In the genomic region with DNA sequence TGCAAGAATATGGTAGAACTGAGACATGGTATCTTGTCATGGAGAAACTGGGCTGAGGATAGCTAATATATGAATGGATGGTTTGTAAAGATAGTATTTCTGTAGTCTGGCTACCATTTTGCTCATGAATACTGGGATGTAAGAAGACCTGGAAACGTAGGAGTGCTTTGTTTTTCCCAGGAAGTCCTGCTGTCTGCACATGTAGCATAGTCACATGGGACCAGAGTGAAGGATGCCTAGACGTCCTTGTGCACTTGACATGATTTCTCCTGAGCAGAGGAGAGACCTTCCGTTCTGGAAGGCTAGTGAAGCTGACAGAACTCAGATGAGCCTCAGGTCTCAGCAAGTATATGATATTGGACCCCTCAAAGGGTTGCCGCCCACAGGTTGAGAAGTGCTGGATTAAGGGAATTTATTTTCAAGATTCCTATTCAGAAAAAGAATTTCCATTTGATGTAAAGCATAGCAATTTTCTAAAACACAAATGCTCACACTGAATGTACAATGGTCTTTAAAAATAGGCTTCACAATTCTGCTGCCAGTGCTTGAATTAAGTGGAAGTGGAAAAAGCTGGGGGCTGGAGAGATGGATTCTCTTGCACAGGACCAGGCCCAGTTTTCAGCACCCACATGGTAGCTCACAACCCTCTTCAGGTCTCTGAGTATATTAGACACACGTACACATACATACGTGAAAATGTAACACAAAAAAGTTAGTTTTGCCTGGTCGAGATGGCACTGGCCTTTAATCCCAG, we compare ENCODE assay signal across 26 mouse cellular contexts. TPM values are rescaled to one million over a fixed set of nuclear protein-coding genes. Genes with fewer than 3 reads are reported as not detected.
DNase-seq lines count a peak whose midpoint lies in the region; ATAC-seq and TF ChIP-seq lines count a peak whose summit lies in the region.
"Had no signal": no experiment of that assay in that cellular context is flagged by ENCODE, and none has a peak within 500 bp of the region (broad histone marks: within the 10 kb centered on the region; RNA-seq: fewer than 3 reads in every experiment).

No protein-coding gene starts in this region.

- H3K9me3 ChIP-seq in kidney, embryonic 15.5 days (replicated peaks) = no peaks in the 10 kb centered on the region
- H3K9me3 ChIP-seq in kidney, embryonic 16.5 days (ENCODE audit: low read length) = no peaks in the 10 kb centered on the region
- H3K9me3 ChIP-seq in liver, embryonic 13.5 days (replicated peaks) = no peaks in the 10 kb centered on the region
- H3K9me3 ChIP-seq in liver, postnatal 0 days (ENCODE audit: low read length) = no peaks in the 10 kb centered on the region
- H3K9me3 ChIP-seq in MEL (replicated peaks; ENCODE audit: insufficient read depth, low read length) = no peaks in the 10 kb centered on the region
- H3K9me3 ChIP-seq in midbrain, embryonic 10.5 days (replicated peaks) = no peaks in the 10 kb centered on the region
- H3K9me3 ChIP-seq: embryonic facial prominence, embryonic 12.5 days; embryonic facial prominence, embryonic 15.5 days; G1E; heart, embryonic 10.5 days; hindbrain, embryonic 12.5 days; hindbrain, embryonic 15.5 days had no signal

- TF ChIP-seq POLR2A in MEL (IDR thresholded peaks at IDR 0.05; ENCODE audit: control insufficient read depth in 1 of 2, insufficient read depth in 1 of 2, low read depth in 1 of 2, low read length in 2 of 2, poor library complexity in 1 of 2) = peak in 1 of 2 experiments; percentile 15; a peak in 1 of 4 replicates

- H3K4me3 ChIP-seq in kidney, embryonic 15.5 days (replicated peaks) = no peak overlapping the region
- H3K4me3 ChIP-seq in kidney, embryonic 16.5 days (ENCODE audit: low read length) = no peak overlapping the region
- H3K4me3 ChIP-seq in liver, embryonic 13.5 days (replicated peaks) = no peak overlapping the region
- no peak overlapping the region for H3K4me3 ChIP-seq in liver, postnatal 0 days (ENCODE audit: low read depth, low read length)
- no peak overlapping the region for H3K4me3 ChIP-seq in MEL (ENCODE audit: control insufficient read depth in 1 of 2, insufficient read depth in 1 of 2, low read depth in 2 of 2, low read length in 2 of 2)
- H3K4me3 ChIP-seq in midbrain, embryonic 10.5 days = no peak overlapping the region
- H3K4me3 ChIP-seq: embryonic facial prominence, embryonic 12.5 days; embryonic facial prominence, embryonic 15.5 days; heart, adult 2 months; heart, embryonic 10.5 days; hindbrain, embryonic 12.5 days; hindbrain, embryonic 15.5 days had no signal

- no peaks in the 10 kb centered on the region for H3K27me3 ChIP-seq in kidney, embryonic 15.5 days
- no peaks in the 10 kb centered on the region for H3K27me3 ChIP-seq in kidney, embryonic 16.5 days (ENCODE audit: insufficient read depth, low read length)
- 0 out of 2 replicates have a peak, but pooled peaks cover 1% of the 10 kb centered on the region for H3K27me3 ChIP-seq in liver, embryonic 13.5 days
- no peaks in the 10 kb centered on the region for H3K27me3 ChIP-seq in liver, postnatal 0 days (ENCODE audit: insufficient read depth, low read length)
- no peaks in the 10 kb centered on the region for H3K27me3 ChIP-seq in MEL (ENCODE audit: control insufficient read depth in 1 of 2, insufficient read depth in 2 of 2, low read length in 2 of 2)
- no peaks in the 10 kb centered on the region for H3K27me3 ChIP-seq in midbrain, embryonic 10.5 days (ENCODE audit: low read depth, poor library complexity, severe bottlenecking)
- H3K27me3 ChIP-seq: embryonic facial prominence, embryonic 12.5 days; embryonic facial prominence, embryonic 15.5 days; hindbrain, embryonic 12.5 days; hindbrain, embryonic 15.5 days had no signal

- peaks cover 16% of the 10 kb centered on the region for H3K79me2 ChIP-seq in MEL (ENCODE audit: control insufficient read depth, insufficient read depth, low read length, poor library complexity)

- H3K27ac ChIP-seq in kidney, embryonic 15.5 days = 0 out of 2 replicates have a peak overlapping the region, but pooled peaks have one; percentile 22
- H3K27ac ChIP-seq in kidney, embryonic 16.5 days (ENCODE audit: low read length) = no peak overlapping the region
- H3K27ac ChIP-seq in liver, embryonic 13.5 days = 0 out of 2 replicates have a peak overlapping the region, but pooled peaks have one; percentile 8
- H3K27ac ChIP-seq in liver, postnatal 0 days (ENCODE audit: low read depth) = no peak overlapping the region
- H3K27ac ChIP-seq in MEL (ENCODE audit: control insufficient read depth, low read depth, low read length) = no peak overlapping the region
- H3K27ac ChIP-seq in midbrain, embryonic 10.5 days (replicated peaks) = no peak overlapping the region
- H3K27ac ChIP-seq: embryonic facial prominence, embryonic 12.5 days; embryonic facial prominence, embryonic 15.5 days; heart, adult 2 months; heart, embryonic 10.5 days; hindbrain, embryonic 12.5 days; hindbrain, embryonic 15.5 days had no signal

- TF ChIP-seq RAD21 in MEL (IDR thresholded peaks at IDR 0.05; ENCODE audit: low read depth, low read length) = no peak

- ATAC-seq in kidney, embryonic 15.5 days (replicated peaks; ENCODE audit: low FRiP score) = no peak
- ATAC-seq in kidney, embryonic 16.5 days (ENCODE audit: low FRiP score, low TSS enrichment) = no peak
- no peak for ATAC-seq in liver, embryonic 13.5 days (ENCODE audit: low read depth)
- no peak for ATAC-seq in liver, postnatal 0 days
- ATAC-seq: activated CD4-positive, CD25-positive, alpha-beta regulatory T cell, adult 4 months; CD4-positive, CD25-positive, alpha-beta regulatory T cell, adult 4 months; forebrain, embryonic 14.5 days; forebrain, postnatal 0 days had no signal

- no peak for DNase-seq in liver, embryonic 13.5 days
- DNase-seq in liver, postnatal 0 days = no peak
- DNase-seq in MEL (ENCODE audit: low read depth, low spot score) = peak; percentile 61
- no peak for DNase-seq in midbrain, embryonic 10.5 days (ENCODE audit: low spot score)
- DNase-seq in right cerebral cortex, postnatal 4 days = no peak
- DNase-seq: adrenal gland, postnatal 10 days; adrenal gland, postnatal 36 days; cerebellum, adult 18-20 months; cerebellum, adult 9-10 months; cerebellum, postnatal 14 days; forebrain, postnatal 0 days; gastrocnemius, postnatal 10 days; gastrocnemius, postnatal 36 days; heart, adult 2 months had no signal

- no peak overlapping the region for H3K4me2 ChIP-seq in kidney, embryonic 15.5 days
- H3K4me2 ChIP-seq in kidney, embryonic 16.5 days (replicated peaks; ENCODE audit: low read depth, low read length) = no peak overlapping the region
- H3K4me2 ChIP-seq in liver, embryonic 13.5 days = no peak overlapping the region
- H3K4me2 ChIP-seq in liver, postnatal 0 days (ENCODE audit: low read depth, low read length) = no peak overlapping the region
- H3K4me2 ChIP-seq: embryonic facial prominence, embryonic 12.5 days; embryonic facial prominence, embryonic 15.5 days; hindbrain, embryonic 12.5 days; hindbrain, embryonic 15.5 days had no signal

- peaks cover 30% of the 10 kb centered on the region for H3K4me1 ChIP-seq in kidney, embryonic 15.5 days
- H3K4me1 ChIP-seq in kidney, embryonic 16.5 days (ENCODE audit: insufficient read depth, low read length) = peaks cover 21% of the 10 kb centered on the region
- H3K4me1 ChIP-seq in liver, embryonic 13.5 days (replicated peaks) = peaks cover 34% of the 10 kb centered on the region
- peaks cover 14% of the 10 kb centered on the region for H3K4me1 ChIP-seq in liver, postnatal 0 days (ENCODE audit: insufficient read depth)
- peaks cover 0 to 9% of the 10 kb centered on the region in 2 experiments; a peak in 2 of 4 replicates for H3K4me1 ChIP-seq in MEL (ENCODE audit: control insufficient read depth in 1 of 2, insufficient read depth in 2 of 2, low read length in 2 of 2)
- H3K4me1 ChIP-seq in midbrain, embryonic 10.5 days = peaks cover 11% of the 10 kb centered on the region

- H3K36me3 ChIP-seq in kidney, embryonic 15.5 days = peaks cover 53% of the 10 kb centered on the region
- peaks cover 39% of the 10 kb centered on the region for H3K36me3 ChIP-seq in kidney, embryonic 16.5 days (ENCODE audit: insufficient read depth, low read length)
- H3K36me3 ChIP-seq in liver, embryonic 13.5 days = peaks cover 53% of the 10 kb centered on the region
- H3K36me3 ChIP-seq in liver, postnatal 0 days (replicated peaks; ENCODE audit: insufficient read depth, low read length) = peaks cover 46% of the 10 kb centered on the region
- peaks cover 12 to 22% of the 10 kb centered on the region in 2 experiments for H3K36me3 ChIP-seq in MEL (ENCODE audit: control insufficient read depth in 1 of 2, insufficient read depth in 2 of 2, low read length in 2 of 2)
- peaks cover 61% of the 10 kb centered on the region for H3K36me3 ChIP-seq in midbrain, embryonic 10.5 days

- WGBS in kidney, embryonic 15.5 days = 63% methylated on average over 7 of the region's 7 CpGs
- 64% methylated on average over 7 of the region's 7 CpGs for WGBS in kidney, embryonic 16.5 days
- whole genome bisulfite sequencing in liver, embryonic 13.5 days (ENCODE audit: insufficient replicate concordance) = 67% methylated on average over 7 of the region's 7 CpGs
- 68% methylated on average over 7 of the region's 7 CpGs for WGBS in liver, postnatal 0 days (ENCODE audit: insufficient replicate concordance)
- WGBS in midbrain, embryonic 10.5 days = 74% methylated on average over 7 of the region's 7 CpGs

- H3K9ac ChIP-seq in kidney, embryonic 15.5 days = no peak overlapping the region; the same call in 1 of the 2 replicates
- H3K9ac ChIP-seq in kidney, embryonic 16.5 days (replicated peaks; ENCODE audit: low read length) = no peak overlapping the region
- H3K9ac ChIP-seq in liver, embryonic 13.5 days = no peak overlapping the region
- no peak overlapping the region for H3K9ac ChIP-seq in liver, postnatal 0 days (replicated peaks)
- H3K9ac ChIP-seq in MEL (ENCODE audit: control insufficient read depth, low read depth, low read length, poor library complexity, severe bottlenecking) = no peak overlapping the region
- H3K9ac ChIP-seq: embryonic facial prominence, embryonic 12.5 days; embryonic facial prominence, embryonic 15.5 days; forebrain, postnatal 0 days; hindbrain, embryonic 12.5 days; hindbrain, embryonic 15.5 days had no signal

- TF ChIP-seq EP300 in liver, postnatal 0 days (IDR thresholded peaks at IDR 0.05; ENCODE audit: low read depth) = no peak
- TF ChIP-seq EP300 in MEL (IDR thresholded peaks at IDR 0.05; ENCODE audit: low read depth in 1 of 2, low read length in 2 of 2) = no peak

- TF ChIP-seq CTCF in liver, postnatal 0 days (IDR thresholded peaks at IDR 0.05; ENCODE audit: low read depth) = no peak
- no peak for TF ChIP-seq CTCF in MEL (IDR thresholded peaks at IDR 0.05 in 2 of 3, conservative IDR thresholded peaks at IDR 0.05 in 1 of 3; ENCODE audit: control insufficient read depth in 1 of 3, insufficient read depth in 1 of 3, low read depth in 2 of 3, low read length in 3 of 3, poor library complexity in 1 of 3, severe bottlenecking in 1 of 3)

RNA-seq across cellular contexts. Expression of a gene that starts 5.5 kb away (rescaled TPM):
- polyA plus RNA-seq in kidney, embryonic 15.5 days (2015; fragmentation: Nextera tagmentation; extraction: Ambion mirVana) = 549 and 599 TPM in 2 replicates
- 457 and 459 TPM in 2 replicates for polyA plus RNA-seq in kidney, embryonic 16.5 days (2015; fragmentation: Nextera tagmentation; extraction: Ambion mirVana)
- 460 and 482 TPM in 2 replicates for polyA plus RNA-seq in liver, embryonic 13.5 days (2015; fragmentation: Nextera tagmentation; extraction: Ambion mirVana)
- 281 and 298 TPM in 2 replicates for polyA plus RNA-seq in liver, postnatal 0 days (2015; fragmentation: Nextera tagmentation; extraction: Ambion mirVana)
- total RNA-seq in MEL (2012; rRNA removed) = 468 and 508 TPM in 2 replicates
- 10 to 100 TPM in 1 of 2 experiments, not detected in 1; 70.7 TPM for polyA plus RNA-seq in MEL (2012; ENCODE audit: insufficient read depth in 1 of 2, insufficient read length in 2 of 2, low read depth in 1 of 2, low replicate concordance in 2 of 2, missing spikeins in 1 of 2)
- 451 and 536 TPM in 2 replicates for polyA plus RNA-seq in midbrain, embryonic 10.5 days (2016; fragmentation: Nextera tagmentation; extraction: Ambion mirVana)

RNA-seq across cellular contexts. Expression of a gene that starts 6.7 kb away (rescaled TPM):
- 78.6 and 87.4 TPM in 2 replicates for polyA plus RNA-seq in kidney, embryonic 15.5 days (2015; fragmentation: Nextera tagmentation; extraction: Ambion mirVana)
- 90.6 and 100 TPM in 2 replicates for polyA plus RNA-seq in kidney, embryonic 16.5 days (2015; fragmentation: Nextera tagmentation; extraction: Ambion mirVana)
- polyA plus RNA-seq in liver, embryonic 13.5 days (2015; fragmentation: Nextera tagmentation; extraction: Ambion mirVana) = 2.9 and 3.1 TPM in 2 replicates
- 3.0 and 3.1 TPM in 2 replicates for polyA plus RNA-seq in liver, postnatal 0 days (2015; fragmentation: Nextera tagmentation; extraction: Ambion mirVana)
- 1.1 and 1.7 TPM in 2 replicates for total RNA-seq in MEL (2012; rRNA removed)
- polyA plus RNA-seq in MEL (2012; ENCODE audit: insufficient read depth in 1 of 2, insufficient read length in 2 of 2, low read depth in 1 of 2, low replicate concordance in 2 of 2, missing spikeins in 1 of 2) = 1 to 10 TPM in 1 of 2 experiments, not detected in 1; 2.3 TPM
- polyA plus RNA-seq in midbrain, embryonic 10.5 days (2016; fragmentation: Nextera tagmentation; extraction: Ambion mirVana) = 30.1 and 37.2 TPM in 2 replicates
- total RNA-seq: granulocyte monocyte progenitor cell, adult 5-6 weeks had no signal

RNA-seq across cellular contexts. Expression of a gene that starts 43.3 kb away (rescaled TPM):
- 21.2 and 21.7 TPM in 2 replicates for polyA plus RNA-seq in kidney, embryonic 15.5 days (2015; fragmentation: Nextera tagmentation; extraction: Ambion mirVana)
- polyA plus RNA-seq in kidney, embryonic 16.5 days (2015; fragmentation: Nextera tagmentation; extraction: Ambion mirVana) = 22.1 and 23.0 TPM in 2 replicates
- 7.8 and 9.9 TPM in 2 replicates for polyA plus RNA-seq in liver, embryonic 13.5 days (2015; fragmentation: Nextera tagmentation; extraction: Ambion mirVana)
- polyA plus RNA-seq in liver, postnatal 0 days (2015; fragmentation: Nextera tagmentation; extraction: Ambion mirVana) = 6.8 and 6.9 TPM in 2 replicates
- total RNA-seq in MEL (2012; rRNA removed) = 22.0 and 24.5 TPM in 2 replicates
- polyA plus RNA-seq in MEL (2012; ENCODE audit: insufficient read depth in 1 of 2, insufficient read length in 2 of 2, low read depth in 1 of 2, low replicate concordance in 2 of 2, missing spikeins in 1 of 2) = 10 to 100 TPM in 1 of 2 experiments, not detected in 1; 24.5 TPM
- polyA plus RNA-seq in midbrain, embryonic 10.5 days (2016; fragmentation: Nextera tagmentation; extraction: Ambion mirVana) = 14.4 and 14.6 TPM in 2 replicates

Comparison
In these comparisons a context has a peak if more than half of its experiments do, and no peak if none do; other contexts are left out.
1. H3K27ac ChIP-seq: peak in kidney, embryonic 15.5 days (single experiment) and liver, embryonic 13.5 days (single experiment); none in kidney, embryonic 16.5 days (single experiment), liver, postnatal 0 days (single experiment), MEL (single experiment) and midbrain, embryonic 10.5 days (single experiment).